Mouse (Mus musculus) kidney, postnatal 0 days (tissue): Measurements from ENCODE around the gene Pdia3. TPM values are rescaled to one million over a fixed set of nuclear protein-coding genes. Genes with fewer than 3 reads are reported as not detected.
"Not testable (repeated sequence)": the region's sequence is repeated elsewhere in the genome, so short reads cannot be mapped to it uniquely, and the experiment has no call there.

Experiments used
- ATAC-seq: fragments of 200-750 bp; cut with Nextera tagmentation; replicated peaks from 2 replicates; pipeline ENCODE4 v1.8.0; 2017; ENCODE audit warnings: low read depth, moderate number of reproducible peaks, moderate TSS enrichment, moderate library complexity; ENCODE audit not compliant: low FRiP score
- DNase-seq: peaks from one replicate; pipeline ENCODE4 v3.0.0-alpha.2; 2016; ENCODE audit warnings: low spot score
- H3K27ac ChIP-seq: fragments of 300-500 bp; sonication (generic); 2 replicates; pipeline ENCODE4 v1.5.1; 2014; ENCODE audit warnings: mild to moderate bottlenecking
- H3K27me3 ChIP-seq: fragments of 300-500 bp; sonication (generic); 2 replicates; pipeline ENCODE4 v1.6.1; 2014; ENCODE audit warnings: low read length, mixed read lengths; ENCODE audit not compliant: insufficient read depth
- H3K36me3 ChIP-seq: fragments of 300-500 bp; sonication (generic); 2 replicates; pipeline ENCODE4 v1.6.1; 2014; ENCODE audit warnings: low read length, mixed read lengths; ENCODE audit not compliant: insufficient read depth
- H3K4me1 ChIP-seq: fragments of 300-500 bp; sonication (generic); replicated peaks from 2 replicates; pipeline ENCODE4 v1.6.1; 2014; ENCODE audit warnings: antibody characterized with exemption, low read length, mixed read lengths; ENCODE audit not compliant: insufficient read depth
- H3K4me2 ChIP-seq: fragments of 300-500 bp; sonication (generic); 2 replicates; pipeline ENCODE4 v1.6.1; 2014; ENCODE audit warnings: mild to moderate bottlenecking, low read length, moderate library complexity, mixed read lengths
- H3K4me3 ChIP-seq: fragments of 300-500 bp; sonication (generic); replicated peaks from 2 replicates; pipeline ENCODE4 v1.5.1; 2014; ENCODE audit warnings: low read depth, low read length
- H3K9ac ChIP-seq: fragments of 300-500 bp; sonication (generic); 2 replicates; pipeline ENCODE4 v1.6.1; 2014; ENCODE audit warnings: low read depth, low read length
- H3K9me3 ChIP-seq: fragments of 300-500 bp; sonication (generic); replicated peaks from 2 replicates; pipeline ENCODE4 v1.6.1; 2016; ENCODE audit warnings: low read length, inconsistent platforms, mixed read lengths
- CTCF ChIP-seq: IDR thresholded peaks from 2 replicates; pipeline ENCODE4 v1.5.1; 2016; ENCODE audit warnings: antibody characterized with exemption, low read depth, mild to moderate bottlenecking, moderate library complexity
- WGBS: fragments of 180-500 bp; shearing (Covaris S2); extraction: QIAGEN DNeasy Blood & Tissue Kit; methylation state at CpG from one replicate; pipeline ENCODE4 v1.1.7; 2014; 5-methylcytosine and 5-hydroxymethylcytosine counted together
- polyA plus RNA-seq: library from polyadenylated mRNA; unstranded; fragments of >200 nt; fragmentation: Nextera tagmentation; extraction: Ambion mirVana; gene quantifications from 2 replicates; pipeline ENCODE4 v1.2.1, GENCODE M21; 2015

The Pdia3 gene
- 506 and 575 TPM in 2 replicates for polyA plus RNA-seq

DNA sequence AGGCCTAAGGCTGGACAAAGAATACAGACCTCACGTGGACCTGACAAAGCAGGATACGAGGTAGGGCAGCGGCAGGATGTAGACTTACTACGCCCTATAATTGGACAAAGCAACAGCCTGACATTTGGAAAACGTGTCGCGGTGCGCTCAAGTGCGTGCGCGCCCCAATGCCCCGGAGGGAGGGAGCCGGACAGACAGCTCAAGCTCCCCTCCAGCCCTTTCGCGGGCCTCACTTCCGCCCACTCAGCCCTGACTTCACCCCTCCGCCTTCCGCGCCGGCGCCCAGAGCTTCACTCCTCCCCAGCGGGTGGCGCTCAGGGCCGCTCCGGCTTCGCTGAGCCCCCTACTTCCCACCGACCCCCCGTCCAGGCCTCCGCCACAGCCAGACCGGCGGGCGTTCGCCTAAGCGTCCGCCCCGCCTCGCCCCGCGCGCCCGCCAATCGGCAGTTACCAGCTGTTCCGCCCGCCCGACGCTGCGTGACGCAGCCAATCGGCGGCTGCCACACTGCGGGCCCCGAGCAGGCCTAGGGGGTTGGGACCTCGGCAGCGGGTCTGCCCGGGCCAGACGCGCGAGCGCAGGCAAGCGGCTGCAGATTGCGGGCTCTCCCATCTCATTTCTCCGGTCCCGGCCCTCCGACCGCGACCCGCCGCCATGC, at the start of gene Pdia3, which contains the start of gene Catsper2:
Gene Pdia3, plus strand, starts transcription at position 389 of the 656 bp plus-strand sequence.
Gene Catsper2, minus strand, starts transcription at position 406 of the 656 bp plus-strand sequence.
- Histone ChIP-seq H3K9me3 (no peaks in the 10 kb centered on the region), H3K4me1 (peaks cover 15% of the 10 kb centered on the region; the same call in 1 of the 2 replicates), H3K9ac (peak within 1 kb of the TSS; percentile 99), H3K27ac (peak within 1 kb of the TSS; percentile 99), H3K36me3 (peaks cover 7% of the 10 kb centered on the region; the same call in 1 of the 2 replicates), H3K4me2 (peak within 1 kb of the TSS; percentile 67), H3K27me3 (no peaks in the 10 kb centered on the region), H3K4me3 (peak within 1 kb of the TSS; percentile 97)
- ATAC-seq (peak; percentile 99), DNase-seq (peak; percentile 98)
- 2% methylated on average over 61 of the region's 68 CpGs for WGBS
- TF ChIP-seq CTCF: peak; percentile 58; the same call in 1 of the 2 replicates

DNA sequence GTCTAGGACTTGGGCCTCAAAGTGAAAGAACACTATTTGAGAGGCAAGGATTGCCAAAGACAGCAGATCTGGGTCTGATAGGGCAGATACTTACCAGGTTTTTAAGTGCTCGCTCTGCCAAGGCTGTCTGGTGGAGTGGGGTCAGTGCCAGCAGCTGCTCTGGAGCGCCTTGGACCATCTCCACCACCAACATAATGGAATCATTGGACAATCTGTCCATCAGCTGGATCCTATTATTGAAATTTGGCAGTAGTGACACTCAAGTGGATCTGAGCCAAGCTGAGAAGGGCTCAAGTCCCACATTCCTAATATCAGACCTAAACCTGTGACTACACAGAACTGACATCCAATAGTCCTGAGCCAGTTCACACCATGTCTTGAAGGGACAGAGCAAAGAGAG, 44.7 kb upstream of the Pdia3 start:
- WGBS: 89% methylated on average over 2 of the region's 2 CpGs
- H3K4me2 ChIP-seq: no peak overlapping the region

DNA sequence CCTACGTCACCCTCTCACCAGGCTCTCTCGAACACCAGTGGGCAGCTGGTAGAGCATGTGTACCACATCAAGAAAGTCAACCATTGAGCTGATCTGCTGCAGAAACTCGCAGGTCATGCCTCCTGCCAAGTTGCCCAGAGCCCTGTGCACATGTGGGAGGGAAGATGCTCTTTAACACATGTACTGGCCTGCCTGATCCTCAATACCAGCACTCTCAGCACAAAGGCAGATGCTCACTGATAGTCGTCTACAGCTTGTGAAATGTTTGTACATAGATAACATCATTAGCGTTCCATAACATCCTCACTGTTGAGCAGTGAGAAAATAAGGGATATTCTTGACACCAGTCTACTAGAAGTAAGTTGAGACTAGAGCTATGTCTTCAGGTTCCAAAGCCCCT, 42.7 kb upstream of the Pdia3 start:
- no peak for TF ChIP-seq CTCF
- no peak overlapping the region for H3K27ac ChIP-seq
- H3K4me1 ChIP-seq: no peaks in the 10 kb centered on the region
- DNase-seq (no peak), ATAC-seq (no peak)
- H3K9ac ChIP-seq: no peak overlapping the region
- no peak overlapping the region for H3K4me3 ChIP-seq
- no peaks in the 10 kb centered on the region for H3K27me3 ChIP-seq
- H3K9me3 ChIP-seq: no peaks in the 10 kb centered on the region
- 81% methylated on average over 5 of the region's 5 CpGs for WGBS
- H3K36me3 ChIP-seq: no peaks in the 10 kb centered on the region
- no peak overlapping the region for H3K4me2 ChIP-seq

More for the DNA sequence above, 44.7 kb upstream of the Pdia3 start:
- DNase-seq: no peak
- no peaks in the 10 kb centered on the region for H3K27me3 ChIP-seq
- no peaks in the 10 kb centered on the region for H3K4me1 ChIP-seq
- ATAC-seq: no peak
- no peak overlapping the region for H3K27ac ChIP-seq
- no peak for TF ChIP-seq CTCF
- no peaks in the 10 kb centered on the region for H3K9me3 ChIP-seq
- H3K9ac ChIP-seq: no peak overlapping the region
- H3K4me3 ChIP-seq: no peak overlapping the region
- H3K36me3 ChIP-seq: no peaks in the 10 kb centered on the region

DNA sequence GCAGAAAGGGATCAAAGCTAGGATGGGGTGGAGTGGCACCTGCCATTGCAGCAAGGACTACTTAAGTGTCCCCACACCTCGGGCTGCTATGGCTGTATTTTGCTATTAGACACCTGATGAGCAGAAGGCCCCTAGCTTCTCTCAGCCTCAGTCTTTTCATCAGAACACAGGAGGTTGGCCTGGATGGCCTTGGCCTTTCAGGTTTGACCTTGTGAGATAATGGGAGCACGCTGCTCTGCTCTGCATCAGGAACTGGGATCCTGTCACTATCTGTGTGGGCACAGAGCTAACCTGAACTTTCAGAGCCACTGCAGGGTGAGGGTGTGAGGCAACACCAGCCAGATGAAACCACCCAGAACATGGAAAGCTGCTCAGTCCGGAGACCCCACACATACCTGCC, 41.3 kb upstream of the Pdia3 start:
- H3K9me3 ChIP-seq: no peaks in the 10 kb centered on the region
- no peaks in the 10 kb centered on the region for H3K36me3 ChIP-seq
- no peak for TF ChIP-seq CTCF
- H3K4me2 ChIP-seq: no peak overlapping the region
- no peaks in the 10 kb centered on the region for H3K4me1 ChIP-seq
- ATAC-seq: no peak
- no peak for DNase-seq
- H3K27ac ChIP-seq: no peak overlapping the region
- H3K9ac ChIP-seq: no peak overlapping the region
- no peak overlapping the region for H3K4me3 ChIP-seq
- 62% methylated on average over 3 of the region's 3 CpGs for WGBS
- H3K27me3 ChIP-seq: no peaks in the 10 kb centered on the region

GRCm38 (mm10) chr2:121374766-121375165, 38.8 kb upstream of the Pdia3 start:
- H3K4me2 ChIP-seq: no peak overlapping the region
- no peak overlapping the region for H3K4me3 ChIP-seq
- no peak overlapping the region for H3K9ac ChIP-seq
- no peak for TF ChIP-seq CTCF
- DNase-seq (no peak), ATAC-seq (no peak)
- no peaks in the 10 kb centered on the region for H3K36me3 ChIP-seq
- H3K27ac ChIP-seq: no peak overlapping the region
- no peaks in the 10 kb centered on the region for H3K27me3 ChIP-seq
- no peaks in the 10 kb centered on the region for H3K4me1 ChIP-seq
- WGBS: 56% methylated on average over 2 of the region's 2 CpGs
- no peaks in the 10 kb centered on the region for H3K9me3 ChIP-seq

DNA sequence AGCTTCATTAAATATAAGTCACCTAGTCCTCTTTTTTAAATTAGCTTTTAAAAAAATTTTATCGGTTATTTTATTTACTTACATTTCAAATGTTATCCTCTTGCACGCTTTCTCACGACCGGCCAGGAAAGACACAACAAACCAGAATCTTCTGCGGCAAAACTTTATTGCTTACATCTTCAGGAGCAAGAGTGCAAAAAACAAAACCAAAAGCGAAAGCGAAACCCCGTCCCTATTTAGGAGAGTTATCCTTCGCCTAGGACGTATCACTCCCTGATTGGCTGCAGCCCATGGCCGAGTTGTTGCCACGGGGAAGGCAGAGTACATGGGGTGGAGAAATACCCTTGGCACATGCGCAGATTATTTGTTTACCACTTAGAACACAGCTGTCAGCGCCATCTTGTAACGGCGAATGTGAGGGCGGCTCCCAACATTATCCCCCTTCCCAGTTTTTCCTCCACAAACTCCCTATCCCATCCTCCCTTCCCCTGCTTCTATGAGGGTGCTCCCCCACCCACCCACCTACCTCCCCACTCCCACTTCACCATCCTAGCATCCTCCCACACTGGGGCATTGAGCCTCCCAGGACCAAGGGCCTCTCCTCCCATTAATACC, 26.5 kb upstream of the Pdia3 start, which contains the start of gene Strc:
Gene Strc, minus strand, starts transcription at position 208 of the 615 bp plus-strand sequence.
- 97% methylated on average over 14 of the region's 17 CpGs for WGBS
- H3K4me3 ChIP-seq, H3K27me3 ChIP-seq: not testable (repeated sequence)

More for the DNA sequence above, 26.5 kb upstream of the Pdia3 start, which contains the start of gene Strc:
- not testable (repeated sequence) for H3K36me3 ChIP-seq, H3K4me2 ChIP-seq, ATAC-seq, H3K4me1 ChIP-seq, H3K27ac ChIP-seq, DNase-seq, H3K9ac ChIP-seq, H3K9me3 ChIP-seq
